Mouse (Mus musculus) adrenal gland, adult 2 months (tissue): Measurements from ENCODE around the gene BC028528. TPM values are rescaled to one million over a fixed set of nuclear protein-coding genes. Genes with fewer than 3 reads are reported as not detected.
A peak's percentile ranks its signal among the peaks of the same experiment; 100 is the strongest.
"Not testable (repeated sequence)": the region's sequence is repeated elsewhere in the genome, so short reads cannot be mapped to it uniquely, and the experiment has no call there.

Experiments used
- DNase-seq: peaks from one replicate; pipeline ENCODE4 v3.0.0; 2021
- polyA plus RNA-seq: library from polyadenylated mRNA; depleted of rRNA; stranded (reverse); fragments of >200 nt; gene quantifications from 2 replicates; pipeline ENCODE4 v1.2.3, GENCODE M21; 2012
- total RNA-seq, 2 experiments: library from RNA; stranded (reverse); gene quantifications; 2 replicates each; pipeline ENCODE4 v1.2.3; 2021

BC028528 gene
- total and polyA plus RNA-seq, 3 experiments, result 1.8 to 15.2 (median 13.0) TPM

DNA sequence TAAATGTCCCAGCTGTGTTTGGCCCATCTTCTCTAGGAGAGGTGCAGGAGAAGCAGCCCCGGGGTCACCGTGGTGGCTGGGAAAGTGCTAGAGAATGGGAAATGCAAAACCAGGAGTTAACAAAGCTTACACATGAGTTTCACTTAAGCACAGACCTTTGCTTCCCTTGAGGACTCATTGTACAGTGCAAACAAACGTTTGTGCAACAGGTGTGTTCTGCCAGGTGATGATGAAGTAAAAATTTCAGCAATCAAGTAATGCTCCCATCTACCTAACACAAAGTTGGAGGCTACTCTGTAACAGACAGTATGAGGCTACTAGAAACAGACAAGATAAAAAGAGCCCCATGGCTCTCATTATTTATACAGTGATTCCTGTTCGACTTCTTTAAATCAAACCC is 12.7 kb downstream of the BC028528 start:
- DNase-seq, result no peak

DNA sequence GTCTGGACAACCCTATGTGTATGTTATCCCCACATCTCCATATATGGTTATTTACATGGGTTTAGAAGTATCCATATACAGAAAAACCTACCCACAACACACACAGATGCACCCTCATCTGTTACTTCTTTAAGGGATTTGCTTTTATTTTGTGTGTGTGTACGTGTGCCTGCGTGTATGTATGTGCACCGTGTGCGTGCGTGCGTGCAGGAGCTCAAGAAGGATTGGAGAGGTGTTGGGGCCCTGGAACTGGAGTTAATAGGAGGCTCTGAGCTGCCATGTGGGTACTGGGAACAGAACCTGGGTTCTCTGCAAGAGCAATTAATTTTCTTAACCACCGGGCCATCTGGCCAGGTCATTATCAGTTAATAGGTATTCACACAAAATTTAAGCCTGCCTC is 19.8 kb downstream of the BC028528 start:
- no peak for DNase-seq

DNA sequence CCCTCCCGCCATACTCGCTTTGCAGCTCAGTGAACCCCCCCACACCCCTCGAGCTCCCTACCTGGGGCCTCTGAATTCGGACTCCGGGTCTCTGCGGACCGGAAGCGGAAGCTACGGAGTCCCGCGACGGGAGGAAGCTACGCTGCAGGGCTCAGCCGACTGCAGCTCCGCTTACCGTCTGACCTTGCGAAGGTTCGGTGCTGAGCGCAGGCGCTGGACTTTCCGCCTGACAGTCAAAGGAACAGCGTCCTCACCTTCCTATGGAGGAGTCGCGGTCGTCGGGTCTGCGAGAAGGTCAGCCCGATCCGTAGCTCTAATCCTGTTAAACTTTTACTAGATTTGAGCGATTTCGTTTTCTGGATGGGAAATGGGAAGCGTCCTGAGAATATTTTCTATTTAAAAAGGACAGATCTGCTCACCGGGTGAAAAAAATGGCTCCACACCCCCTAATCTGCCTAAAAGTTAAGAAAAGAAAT is 20.4 kb downstream of the BC028528 start, which contains the start of gene Mrps21:
Gene Mrps21, minus strand, starts transcription at position 128 of the 476 bp plus-strand sequence.
- DNase-seq, result peak; percentile 94

DNA sequence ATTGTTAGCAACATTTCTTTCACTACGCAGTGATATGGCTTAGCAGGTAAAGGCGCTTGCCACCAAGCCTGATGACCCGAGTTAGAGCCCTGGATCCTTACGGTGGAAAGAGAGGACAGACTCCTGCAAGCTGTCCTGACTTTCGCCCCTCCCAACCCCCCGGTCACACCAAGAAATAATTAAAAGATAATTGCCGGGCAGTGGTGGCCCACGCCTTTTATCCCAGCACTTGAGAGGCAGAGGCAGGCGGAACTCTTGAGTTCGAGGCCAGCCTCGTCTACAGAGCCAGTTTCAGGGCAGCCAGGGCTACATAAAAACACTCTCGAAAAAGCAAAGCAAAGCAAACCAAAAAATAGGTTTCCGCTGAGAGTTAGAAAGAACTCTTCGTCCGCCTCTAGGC is 20.8 kb downstream of the BC028528 start:
- DNase-seq, result no peak

DNA sequence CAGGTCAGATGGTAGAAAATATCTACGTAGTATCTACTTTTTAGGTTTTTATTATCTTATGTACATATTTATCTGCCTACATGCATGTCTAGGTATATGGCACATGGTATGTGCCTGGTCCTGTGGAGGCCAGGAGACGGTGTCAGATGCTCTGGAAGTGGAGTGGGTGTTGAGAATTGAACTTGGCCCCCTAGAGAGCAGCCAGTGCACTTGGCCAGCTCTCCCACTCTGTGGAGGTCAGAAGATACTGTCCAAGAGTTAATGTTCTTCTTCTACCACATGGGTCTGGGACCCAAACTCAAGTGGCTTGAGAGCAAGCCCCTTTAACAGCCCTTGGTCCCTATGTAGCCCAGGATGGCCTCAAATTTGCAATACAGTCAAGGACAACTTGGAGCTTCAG is 24.4 kb downstream of the BC028528 start:
- no peak for DNase-seq

DNA sequence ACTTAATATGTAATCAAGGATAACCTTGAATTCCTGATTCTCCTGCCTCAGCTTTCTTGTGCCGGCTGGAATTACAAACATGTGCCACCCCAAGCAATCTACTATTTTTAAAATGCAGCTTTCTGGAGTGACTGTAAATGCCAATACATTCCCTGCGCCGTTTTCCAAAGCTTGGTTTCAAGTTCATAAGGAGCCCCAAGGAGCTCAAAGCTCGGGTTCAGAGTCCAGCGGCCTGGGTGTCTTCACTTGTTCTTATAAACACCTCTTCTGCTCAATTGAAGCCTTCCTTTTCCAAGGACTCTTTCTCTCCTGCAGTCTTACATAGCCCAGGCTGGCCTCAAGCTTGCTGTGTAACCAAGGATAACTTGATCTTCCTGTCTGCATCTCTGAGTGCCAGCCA is 25.7 kb downstream of the BC028528 start:
- DNase-seq, result no peak

DNA sequence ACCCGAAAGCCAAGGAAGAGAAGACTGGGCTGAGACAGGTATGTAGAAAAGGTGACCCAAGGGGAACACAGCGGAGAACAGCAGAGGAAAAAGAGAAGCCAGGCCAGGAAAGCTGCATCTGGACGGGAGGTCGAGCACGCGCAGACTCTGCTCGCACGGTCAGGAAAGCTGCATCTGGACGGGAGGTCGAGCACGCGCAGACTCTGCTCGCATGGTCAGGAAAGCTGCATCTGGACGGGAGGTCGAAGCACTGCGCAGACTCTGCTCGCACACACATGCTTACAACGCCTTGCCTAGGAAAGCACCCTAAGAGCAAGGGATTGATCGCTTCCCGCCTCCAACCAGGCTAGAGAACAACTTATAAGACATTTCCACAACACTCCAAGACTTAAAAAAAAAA is 26.2 kb downstream of the BC028528 start:
- DNase-seq, result no peak

DNA sequence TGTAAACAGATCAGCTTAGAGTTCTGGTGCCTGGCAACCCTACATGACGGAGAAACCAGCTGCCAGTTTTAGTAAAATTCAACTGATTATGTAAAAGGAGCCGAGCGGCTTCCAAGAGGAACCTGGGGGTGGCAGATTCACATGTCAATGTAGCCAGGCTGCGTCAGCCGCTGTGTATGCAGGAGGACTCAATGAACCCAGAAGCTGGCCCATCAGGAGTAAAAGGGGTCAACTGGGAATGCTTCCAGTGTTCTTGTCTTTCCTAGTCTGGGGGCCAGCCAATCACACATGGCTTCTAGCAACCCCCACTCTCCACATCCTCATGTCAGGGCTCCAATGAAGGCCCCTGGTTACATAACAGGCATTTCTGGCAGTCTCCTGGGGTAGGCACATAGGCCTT is 26.8 kb downstream of the BC028528 start:
- DNase-seq, result no peak

DNA sequence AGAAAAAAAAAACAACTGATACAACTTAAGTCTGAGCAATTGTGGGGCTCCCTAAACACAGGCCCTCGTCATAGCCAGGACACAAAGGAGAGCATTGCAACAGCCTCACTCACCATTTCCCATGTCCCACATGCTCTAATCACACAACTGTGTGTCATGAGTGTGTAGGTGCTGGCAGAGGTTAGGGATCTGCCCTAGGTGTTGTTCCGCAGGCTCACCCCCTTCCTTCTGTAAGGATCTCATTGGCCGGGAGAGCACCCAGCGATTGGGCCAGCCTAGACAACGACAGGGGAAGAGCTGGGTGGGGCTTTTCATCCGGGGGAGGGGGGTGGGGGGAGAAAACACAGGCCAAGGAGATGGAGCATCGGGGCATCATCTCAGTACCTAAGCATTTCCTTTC is 28.2 kb downstream of the BC028528 start:
- DNase-seq, result no peak

DNA sequence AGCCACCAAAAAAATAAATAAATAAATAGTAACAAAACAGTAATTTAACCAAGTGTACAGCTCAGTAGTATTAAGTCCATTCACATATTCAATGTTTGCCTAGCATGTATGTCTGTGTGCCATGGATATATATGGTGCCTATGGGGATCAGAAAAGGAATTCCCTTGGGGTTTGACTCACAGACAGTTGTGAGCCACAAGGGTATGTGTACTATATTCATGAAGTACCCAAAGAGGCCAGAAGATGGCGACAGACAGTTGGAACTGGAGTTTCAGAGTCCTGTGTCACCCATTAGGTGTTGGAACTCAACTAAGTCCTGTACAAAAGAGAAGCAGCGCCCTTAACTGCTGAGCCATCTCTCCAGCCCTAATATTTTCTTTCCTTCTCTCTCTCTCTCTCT is 30.0 kb downstream of the BC028528 start:
- peak; percentile 68 for DNase-seq

DNA sequence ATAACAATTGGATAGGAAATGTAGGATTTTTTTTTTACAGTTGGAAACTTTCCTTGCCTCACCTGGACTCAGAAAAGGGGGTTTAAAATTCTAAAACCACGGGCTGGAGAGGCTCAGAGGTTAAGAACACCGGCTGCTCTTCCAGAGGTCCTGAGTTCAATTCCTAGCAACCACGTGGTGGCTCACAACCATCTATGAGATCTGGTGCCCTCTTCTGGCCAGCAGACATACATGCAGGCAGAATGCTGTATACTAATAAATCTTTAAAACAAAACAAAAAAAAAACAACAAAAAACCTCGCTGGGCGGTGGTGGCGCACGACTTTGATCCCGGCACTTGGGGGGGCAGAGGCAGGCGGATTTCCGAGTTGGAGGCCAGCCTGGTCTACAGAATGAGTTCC is 30.6 kb downstream of the BC028528 start:
- DNase-seq, result no peak

DNA sequence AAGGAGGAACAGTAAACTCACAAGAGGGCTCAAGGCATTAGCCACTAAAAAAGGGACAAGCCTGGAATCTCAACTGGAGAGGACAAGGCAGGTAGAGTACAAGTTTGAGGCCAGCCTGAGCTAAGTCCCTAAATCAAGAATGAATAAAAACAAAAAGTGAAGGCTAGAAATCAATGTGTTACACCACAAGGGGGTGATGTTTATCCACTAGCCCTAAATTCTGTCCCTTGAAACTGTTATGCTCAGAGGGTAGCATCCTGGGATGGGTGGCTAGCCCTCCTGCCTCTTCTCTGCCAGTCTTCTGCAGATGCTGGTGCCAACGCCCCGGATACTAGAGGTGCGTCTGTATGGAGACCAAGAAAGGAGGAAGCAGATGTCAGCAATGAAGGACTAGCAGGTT is 31.5 kb downstream of the BC028528 start:
- no peak for DNase-seq

DNA sequence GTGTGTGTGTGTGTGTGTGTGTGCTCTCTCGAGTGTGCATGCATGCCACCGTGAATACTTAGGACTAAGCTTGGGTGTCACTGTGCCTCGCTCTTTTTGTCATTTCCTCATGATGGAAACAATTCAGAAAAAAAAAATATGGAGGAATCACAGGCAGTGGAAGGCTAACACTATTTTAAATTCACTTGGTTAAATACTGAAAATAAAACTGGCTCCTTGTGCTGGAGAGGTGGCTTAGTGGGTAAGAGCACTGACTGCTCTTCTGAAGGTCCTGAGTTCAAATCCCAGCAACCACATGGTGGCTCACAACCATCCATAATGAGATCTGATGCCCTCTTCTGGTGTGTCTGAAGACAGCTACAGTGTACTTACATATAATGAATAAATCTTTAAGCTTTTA is 33.5 kb downstream of the BC028528 start:
- DNase-seq, result not testable (repeated sequence)

DNA sequence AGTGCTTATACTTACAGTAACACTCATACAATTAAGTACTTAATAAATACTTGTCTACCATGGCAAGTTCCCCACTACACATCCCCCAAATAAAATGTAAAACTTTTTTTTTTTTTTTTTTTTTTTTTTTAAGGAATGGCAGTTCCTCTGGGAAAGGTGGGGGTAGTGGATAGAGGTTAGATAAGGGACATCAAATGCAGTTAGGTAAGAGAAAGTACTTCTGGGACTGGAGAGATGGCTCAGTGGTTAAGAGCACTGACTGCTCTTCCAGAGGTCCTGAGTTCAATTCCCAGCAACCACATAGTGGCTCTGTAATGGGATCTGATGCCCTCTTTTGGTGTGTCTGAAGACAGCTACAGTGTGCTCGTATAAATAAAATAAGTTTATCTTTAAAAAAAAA is 34.8 kb downstream of the BC028528 start:
- DNase-seq, result not testable (repeated sequence)

DNA sequence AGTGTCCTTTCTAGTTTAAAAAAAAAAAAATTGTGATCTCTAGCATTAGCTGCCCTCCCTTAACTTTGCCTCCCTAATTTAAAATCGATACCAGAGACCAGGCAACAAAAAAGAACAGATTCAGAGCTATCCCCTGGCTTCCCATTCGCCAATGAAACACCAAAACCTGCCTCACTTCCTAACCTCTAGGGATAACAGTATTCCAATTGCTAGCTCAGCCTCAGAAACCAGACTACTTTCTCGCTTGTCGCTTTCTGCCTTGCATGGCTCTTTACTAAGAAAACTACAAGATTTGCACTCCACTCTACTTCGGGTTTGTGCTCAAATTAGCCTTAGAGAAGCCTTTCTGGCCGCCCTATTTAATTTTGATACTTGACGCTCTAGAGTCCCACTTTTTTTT is 35.7 kb downstream of the BC028528 start:
- DNase-seq, result no peak

DNA sequence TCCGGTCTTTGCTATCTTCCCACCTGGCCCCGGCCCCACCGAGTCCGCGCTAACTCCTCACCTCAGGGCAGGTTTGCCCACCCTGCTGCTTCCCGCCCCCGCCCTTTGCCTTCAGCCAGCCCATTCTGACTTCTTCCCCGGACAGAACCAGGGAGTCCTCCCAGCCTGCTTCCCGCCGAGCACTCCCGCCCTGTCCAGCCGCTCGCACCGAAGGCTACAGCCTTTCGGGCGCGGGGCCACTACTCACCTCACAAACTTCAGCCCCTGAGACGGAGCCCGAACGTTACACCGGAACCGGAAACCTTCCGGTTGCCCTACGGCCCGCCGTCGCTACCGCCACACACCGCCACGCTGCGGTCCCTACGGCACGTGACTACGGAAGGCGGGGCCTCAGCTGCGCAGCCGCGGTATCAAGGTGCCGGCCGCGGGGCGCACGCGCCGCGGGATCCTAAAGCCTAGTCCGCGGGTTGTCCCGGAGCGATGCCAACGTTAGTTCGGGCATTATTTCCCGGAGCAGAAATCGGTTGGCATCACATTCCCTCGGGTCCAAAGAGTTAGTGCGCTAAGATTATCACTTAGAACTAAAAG is 36.2 kb downstream of the BC028528 start, which contains the start of gene Prpf3:
Gene Prpf3, minus strand, starts transcription at position 384 of the 588 bp plus-strand sequence.
- peak; percentile 98 for DNase-seq

DNA sequence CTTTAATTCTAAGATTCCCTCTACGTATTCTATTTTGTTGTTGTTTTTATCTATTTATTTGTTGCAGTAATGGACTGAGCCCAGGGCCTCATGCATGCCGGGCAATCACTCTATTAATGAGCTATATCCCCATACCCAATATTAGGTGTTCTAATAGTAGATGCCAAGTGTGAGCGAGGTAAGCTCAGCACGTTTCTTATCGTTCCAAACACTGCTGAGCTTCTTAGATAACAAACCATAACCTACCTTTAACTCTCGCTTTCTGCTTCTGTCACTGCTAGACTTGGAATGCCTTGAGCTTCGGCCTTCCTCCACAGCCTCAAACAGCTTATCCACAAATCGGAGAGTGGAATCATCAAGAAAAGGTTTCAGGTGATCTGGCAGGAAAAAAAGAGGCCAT is 40.5 kb downstream of the BC028528 start:
- DNase-seq, result no peak

DNA sequence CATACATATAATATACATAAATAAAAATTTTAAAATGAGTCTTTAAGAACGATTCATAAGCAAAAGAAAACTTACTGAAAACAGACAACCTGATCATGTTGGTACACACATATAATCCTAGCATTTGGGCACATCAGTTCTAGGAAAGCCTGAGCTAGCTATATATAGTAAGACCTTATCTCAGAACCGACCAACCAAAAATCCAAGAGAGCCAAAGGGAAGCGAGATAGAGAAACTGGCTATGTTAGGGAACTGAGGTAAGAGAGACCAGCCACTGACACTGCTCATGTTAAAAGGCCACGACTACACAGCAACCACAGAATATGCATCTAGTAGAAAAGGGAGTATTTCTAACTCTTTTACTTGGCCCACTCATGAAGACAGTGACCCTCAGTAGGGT is 41.2 kb downstream of the BC028528 start:
- no peak for DNase-seq

DNA sequence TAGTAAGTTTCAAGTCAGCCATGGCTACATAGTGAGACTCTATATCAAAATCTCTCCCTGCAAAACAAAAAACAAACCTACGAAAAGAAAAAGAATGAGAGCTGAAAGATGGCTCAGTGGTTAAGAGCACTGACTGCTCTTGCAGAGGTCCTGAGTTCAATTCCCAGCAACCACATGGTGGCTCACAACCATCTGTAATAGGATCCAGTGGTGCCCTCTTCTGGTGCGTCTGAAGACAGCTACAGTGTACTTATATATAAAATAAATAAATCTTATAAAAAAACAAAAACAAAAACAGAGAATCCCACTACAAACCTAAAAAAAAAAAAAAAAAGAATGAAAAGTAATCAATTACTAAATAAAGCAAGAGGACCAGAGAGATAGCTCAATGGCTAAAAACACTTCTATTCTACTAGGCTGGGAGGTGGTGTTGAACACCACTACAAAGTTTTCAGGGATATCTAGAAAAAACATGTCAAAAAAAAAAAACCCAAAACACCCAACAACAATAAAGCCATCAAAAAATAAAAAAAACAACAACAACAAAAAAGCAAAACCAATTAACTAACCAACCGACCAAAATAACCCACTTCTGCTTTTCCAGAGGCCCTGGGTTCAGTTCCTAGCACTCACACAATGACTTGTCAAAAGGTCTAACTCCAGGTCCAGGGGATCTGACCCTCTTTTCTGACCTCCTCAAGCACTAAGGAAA is 49.1 kb downstream of the BC028528 start:
- no peak for DNase-seq

DNA sequence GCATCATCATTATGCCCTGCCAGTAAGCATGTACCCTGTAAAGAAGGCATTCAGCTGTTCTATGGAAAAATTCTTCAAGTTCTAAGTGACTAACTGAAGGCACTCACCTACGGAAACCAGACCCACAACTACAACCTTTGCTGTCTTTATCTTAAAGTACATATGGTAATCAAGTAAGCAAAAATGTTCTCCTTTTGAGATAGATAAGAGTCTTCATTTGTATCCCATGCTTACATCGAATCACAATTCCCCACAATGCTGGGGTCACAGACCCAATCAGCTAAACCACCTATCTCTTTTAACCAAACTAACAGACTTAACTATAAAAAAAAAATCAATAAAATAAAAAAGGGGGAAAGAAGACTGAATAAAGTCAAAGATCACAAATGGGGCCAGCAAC is 52.6 kb downstream of the BC028528 start:
- DNase-seq, result no peak
